Mouse (Mus musculus): Measurements from ENCODE around the gene Pparg. TPM values are rescaled to one million over a fixed set of nuclear protein-coding genes. Genes with fewer than 3 reads are reported as not detected.
A peak's percentile ranks its signal among the peaks of the same experiment; 100 is the strongest.

Pparg gene
- total RNA-seq, 2 experiments from 2014 or later = 4.1 to 6.4 TPM

- DNase-seq (ENCODE audit: low spot score in 2 of 2) = no peak
- intact Hi-C loops (cut with DNase I) = no loop called here
These were observed 79.7 kb downstream of the Pparg start for GRCm38 (mm10) chr6:115440231-115441006.

GRCm38 (mm10) chr6:115452501-115452900 lies 91.8 kb downstream of the Pparg start:
- DNase-seq (ENCODE audit: low spot score in 2 of 2) = no peak
- intact Hi-C loops (cut with DNase I) = no loop called here

DNA sequence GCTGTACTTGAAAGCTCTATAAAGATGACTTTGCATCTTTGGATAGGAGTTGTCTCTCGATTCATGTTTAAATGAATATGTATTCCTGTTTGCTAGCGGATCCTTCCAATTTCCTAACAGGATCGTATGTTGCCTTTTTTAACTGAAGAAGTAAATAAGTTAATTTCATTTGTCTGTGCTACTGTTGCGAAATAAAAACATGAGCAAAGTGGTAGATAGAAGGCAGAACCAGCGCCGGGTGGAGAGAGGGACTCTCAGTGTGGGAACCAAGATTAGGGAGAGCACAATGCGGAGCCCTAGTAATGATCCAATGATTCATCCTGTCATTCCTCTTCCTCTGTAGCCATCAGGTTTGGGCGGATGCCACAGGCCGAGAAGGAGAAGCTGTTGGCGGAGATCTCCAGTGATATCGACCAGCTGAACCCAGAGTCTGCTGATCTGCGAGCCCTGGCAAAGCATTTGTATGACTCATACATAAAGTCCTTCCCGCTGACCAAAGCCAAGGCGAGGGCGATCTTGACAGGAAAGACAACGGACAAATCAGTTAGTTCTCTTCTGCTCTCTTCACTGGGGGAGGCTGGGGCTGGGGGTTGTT lies 102.1 kb downstream of the Pparg start:
- no peak for DNase-seq (ENCODE audit: low spot score in 2 of 2)

DNA sequence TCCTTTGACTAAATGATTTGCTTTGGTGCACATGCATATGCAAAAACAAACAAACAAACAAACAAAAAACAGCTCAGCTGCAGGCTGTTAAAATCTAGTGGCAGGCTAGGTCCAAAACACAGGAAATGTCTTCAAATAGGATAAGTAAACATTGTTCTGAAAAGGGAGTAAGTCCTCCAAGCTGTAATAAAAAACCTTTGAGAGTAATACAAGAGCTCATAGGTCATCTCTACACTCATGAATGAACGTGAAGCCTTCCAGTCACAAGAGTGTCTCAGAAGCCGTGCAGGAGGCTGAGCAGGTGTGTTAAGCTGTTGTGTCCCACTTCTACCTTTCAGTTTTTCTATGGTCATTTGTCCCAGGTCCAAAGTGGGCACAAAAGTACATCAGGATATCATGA lies 102.6 kb downstream of the Pparg start:
- intact Hi-C loops (cut with DNase I) = no loop called here

More for the DNA sequence above, 102.1 kb downstream of the Pparg start:
- intact Hi-C loops (cut with DNase I) = no loop called here

DNA sequence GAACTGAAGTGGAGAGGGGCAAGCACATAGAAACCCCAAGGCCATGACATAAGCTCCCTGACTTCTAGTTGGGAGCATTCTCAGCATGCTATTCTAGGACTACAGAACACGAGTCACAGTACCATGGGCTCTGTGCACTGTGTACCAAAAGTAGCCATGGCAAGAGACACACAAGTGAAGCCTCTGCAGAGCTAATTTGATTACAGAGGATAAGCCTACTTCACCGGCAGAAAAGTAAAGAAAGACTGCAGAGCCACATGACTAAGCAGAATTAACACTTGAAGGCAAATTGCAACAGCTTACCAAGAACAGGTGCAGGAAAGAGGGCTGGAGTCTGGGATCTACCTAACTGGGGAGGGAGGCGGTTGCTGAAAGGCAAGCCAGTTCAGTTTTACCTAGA lies 103.9 kb downstream of the Pparg start:
- intact Hi-C loops (cut with DNase I) = no loop called here
- DNase-seq (ENCODE audit: low spot score in 2 of 2) = no peak

More for the DNA sequence above, 102.6 kb downstream of the Pparg start:
- no peak for DNase-seq (ENCODE audit: low spot score in 2 of 2)

- intact Hi-C loops (cut with DNase I) = no loop called here
- no peak for DNase-seq (ENCODE audit: low spot score in 2 of 2)
These were observed 104.7 kb downstream of the Pparg start for GRCm38 (mm10) chr6:115465463-115465862.

DNA sequence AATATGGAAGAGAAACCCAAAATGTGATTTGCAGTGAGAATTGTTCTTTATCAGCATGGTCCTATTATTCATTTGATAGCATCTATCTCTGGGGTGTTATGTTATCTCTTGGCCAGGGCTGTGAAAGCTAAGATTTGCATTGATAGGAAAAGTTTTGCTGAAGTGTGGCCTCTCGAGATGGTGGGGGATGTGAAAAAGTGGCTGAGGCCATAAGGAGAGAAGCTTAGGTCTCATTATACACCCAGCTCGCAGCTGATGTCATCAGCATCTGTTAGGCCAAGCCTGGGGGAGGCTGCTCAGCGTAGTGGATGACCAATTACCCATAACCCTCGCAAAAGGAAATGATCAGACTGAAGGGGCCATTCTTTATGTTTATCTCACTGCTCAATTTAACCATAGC lies 105.1 kb downstream of the Pparg start:
- intact Hi-C loops (cut with DNase I) = no loop called here
- DNase-seq (ENCODE audit: low spot score in 2 of 2) = no peak

- no peak for DNase-seq (ENCODE audit: low spot score in 2 of 2)
- intact Hi-C loops (cut with DNase I) = no loop called here
These were observed 105.8 kb downstream of the Pparg start for GRCm38 (mm10) chr6:115466601-115467000.

GRCm38 (mm10) chr6:115469666-115470581 lies 109.2 kb downstream of the Pparg start:
- intact Hi-C loops (cut with DNase I) = no loop called here
- no peak for DNase-seq (ENCODE audit: low spot score in 2 of 2)

DNA sequence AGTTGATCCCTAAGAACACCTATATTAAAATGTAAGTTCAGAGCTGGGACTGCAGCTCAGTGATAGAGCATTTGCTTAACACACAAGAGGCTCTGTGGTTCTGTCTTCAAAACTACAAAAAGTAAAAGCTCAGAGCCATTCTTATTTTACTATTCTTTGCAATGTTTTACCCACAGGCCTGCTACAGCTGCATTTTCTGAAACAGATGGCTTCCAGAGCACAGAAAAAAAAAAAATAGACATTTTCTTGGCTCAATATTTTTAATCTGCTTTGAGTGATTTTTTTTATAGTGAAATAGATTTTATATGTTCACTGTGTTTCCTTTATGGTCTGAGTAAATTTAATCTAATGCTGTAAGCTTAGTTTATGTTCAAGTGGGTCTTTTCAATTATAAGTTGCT lies 111.2 kb downstream of the Pparg start:
- DNase-seq (ENCODE audit: low spot score in 2 of 2) = no peak
- intact Hi-C loops (cut with DNase I) = no loop called here

DNA sequence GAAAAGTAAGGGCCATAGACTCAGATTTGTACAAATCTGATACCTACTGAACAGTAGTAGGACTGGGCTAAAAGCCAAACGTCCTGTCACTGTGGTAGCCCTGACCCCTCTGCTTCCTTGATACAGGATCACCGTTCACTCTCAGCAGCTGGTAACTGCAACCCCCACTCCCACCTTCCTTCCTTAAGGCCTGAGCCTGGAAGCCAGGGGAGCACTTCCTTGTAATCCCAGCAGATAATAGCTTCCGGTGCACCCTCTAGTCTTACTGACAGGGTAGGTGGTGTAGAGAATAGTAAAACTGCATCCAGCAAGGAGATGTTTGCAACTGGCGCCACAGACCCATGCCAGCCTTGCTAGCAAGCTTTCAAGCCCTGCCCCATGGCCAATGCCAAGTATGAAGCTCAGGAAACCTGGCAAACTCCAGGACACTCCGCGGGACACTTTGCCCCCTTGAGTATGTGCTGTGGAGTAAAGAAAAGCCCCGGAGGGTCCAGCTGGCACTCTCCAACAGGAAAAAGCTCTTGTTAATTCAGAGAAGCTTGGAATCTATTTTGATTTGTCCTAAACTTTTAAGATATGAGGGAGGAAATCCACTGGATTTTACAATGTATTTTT lies 116.4 kb downstream of the Pparg start:
- DNase-seq (ENCODE audit: low spot score in 2 of 2) = no peak
- intact Hi-C loops (cut with DNase I) = no loop called here

GRCm38 (mm10) chr6:115479963-115480321 lies 119.2 kb downstream of the Pparg start:
- no peak for DNase-seq (ENCODE audit: low spot score in 2 of 2)
- intact Hi-C loops (cut with DNase I) = no loop called here

DNA sequence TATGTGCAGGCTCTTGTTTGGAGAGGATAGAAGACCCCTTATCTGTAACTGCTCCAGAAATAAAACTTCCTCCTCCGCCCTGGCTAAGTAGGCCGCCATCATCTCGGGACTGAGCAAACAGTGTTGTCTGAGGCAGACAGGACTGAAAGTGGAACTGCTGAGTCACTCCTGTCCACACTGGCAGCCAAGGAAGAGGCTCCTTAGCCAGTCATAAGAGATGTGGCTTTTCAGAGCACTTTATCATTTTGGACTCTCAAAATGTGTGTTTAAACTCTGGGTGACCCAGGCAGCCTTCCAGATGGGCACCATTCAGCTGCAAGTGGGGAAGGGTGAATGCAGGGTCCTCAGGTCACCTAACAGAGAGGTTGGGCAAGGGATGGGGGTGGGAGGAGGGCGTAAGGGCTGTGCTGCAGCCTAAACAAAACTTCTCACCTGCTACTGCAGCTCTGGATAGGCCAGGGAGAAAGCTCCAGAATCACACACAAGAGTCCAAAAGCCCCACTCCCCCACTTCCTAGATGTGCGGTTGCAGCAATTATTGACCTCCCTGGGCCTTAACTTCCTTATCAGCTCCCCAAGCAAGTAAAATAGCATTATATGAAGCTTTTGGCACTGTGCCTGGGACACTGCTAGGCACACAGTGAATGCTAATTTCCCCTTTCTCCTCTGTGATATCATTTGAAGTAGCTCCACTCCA lies 119.7 kb downstream of the Pparg start:
- intact Hi-C loops (cut with DNase I) = no loop called here

DNA sequence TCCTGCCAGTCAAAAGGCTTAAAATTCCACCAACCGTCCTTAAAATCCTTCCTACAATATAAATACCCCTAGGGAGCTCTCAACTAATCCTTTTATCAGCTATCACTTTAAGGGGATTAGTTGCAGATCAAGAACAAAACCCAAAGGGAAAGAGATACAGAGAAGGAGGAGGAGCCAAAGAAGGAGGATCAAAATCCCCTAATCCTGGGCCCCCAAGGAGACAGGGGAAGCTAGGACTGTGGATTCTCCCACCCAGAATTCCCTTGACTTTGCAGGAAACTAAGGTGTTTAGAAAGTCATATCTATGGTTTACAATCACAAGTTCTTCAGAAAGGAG lies 120.2 kb downstream of the Pparg start:
- DNase-seq (ENCODE audit: low spot score in 2 of 2) = no peak
- intact Hi-C loops (cut with DNase I) = no loop called here

More for the DNA sequence above, 119.7 kb downstream of the Pparg start:
- DNase-seq (ENCODE audit: low spot score in 2 of 2) = peak; percentile 26 to 40

GRCm38 (mm10) chr6:115481603-115482002 lies 120.9 kb downstream of the Pparg start:
- intact Hi-C loops (cut with DNase I) = no loop called here
- no peak for DNase-seq (ENCODE audit: low spot score in 2 of 2)

DNA sequence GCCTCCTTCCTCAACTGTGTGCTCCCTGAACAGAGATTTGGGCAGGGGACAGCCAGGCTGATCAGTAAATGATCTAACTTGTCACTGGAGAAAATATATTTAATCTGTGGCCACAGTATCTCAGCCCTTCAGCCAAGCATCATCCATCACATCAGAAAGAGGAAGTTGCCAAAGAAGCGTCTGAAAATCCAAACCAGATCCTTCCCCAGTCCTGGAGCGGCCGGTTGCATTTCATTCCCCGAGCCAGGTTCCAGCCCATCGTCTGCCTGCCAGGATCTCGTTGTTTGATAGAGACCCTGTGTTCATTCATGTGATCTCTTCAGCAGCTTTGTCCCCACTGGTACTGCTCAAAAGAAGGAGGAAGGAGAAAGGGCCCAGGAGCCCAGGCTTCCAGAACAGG lies 124.9 kb downstream of the Pparg start:
- intact Hi-C loops (cut with DNase I) = no loop called here

GRCm38 (mm10) chr6:115489831-115490230 lies 129.1 kb downstream of the Pparg start:
- no peak for DNase-seq (ENCODE audit: low spot score in 2 of 2)
- intact Hi-C loops (cut with DNase I) = no loop called here

More for the DNA sequence above, 124.9 kb downstream of the Pparg start:
- no peak for DNase-seq (ENCODE audit: low spot score in 2 of 2)

GRCm38 (mm10) chr6:115492952-115493613 lies 132.3 kb downstream of the Pparg start:
- intact Hi-C loops (cut with DNase I) = no loop called here
- DNase-seq (ENCODE audit: low spot score in 2 of 2) = peak; percentile 34 to 55

- DNase-seq (ENCODE audit: low spot score in 2 of 2) = no peak
- intact Hi-C loops (cut with DNase I) = no loop called here
These were observed 133.1 kb downstream of the Pparg start for GRCm38 (mm10) chr6:115493824-115494223.
